Mouse (Mus musculus): Measurements from ENCODE around the gene Sv2a. TPM values are rescaled to one million over a fixed set of nuclear protein-coding genes. Genes with fewer than 3 reads are reported as not detected.

Gene Sv2a
- polyA plus RNA-seq, 2 experiments, result 3.6 to 13.8 TPM

- H3K27me3 ChIP-seq (ENCODE audit: control insufficient read depth, insufficient read depth, low read length), result no peaks in the 10 kb centered on the region
- H3K36me3 ChIP-seq (ENCODE audit: control insufficient read depth, insufficient read depth, low read length), result no peaks in the 10 kb centered on the region
- no peak overlapping the region for H3K4me2 ChIP-seq (replicated peaks; ENCODE audit: low read depth, low read length, severe bottlenecking)
- no peak for TF ChIP-seq POLR2A (IDR thresholded peaks at IDR 0.05; ENCODE audit: borderline replicate concordance, extremely low read depth, insufficient read depth, insufficient read length)
- no peaks in the 10 kb centered on the region for H3K4me1 ChIP-seq (ENCODE audit: control insufficient read depth, insufficient read depth, low read length)
- no peak overlapping the region for H3K27ac ChIP-seq (replicated peaks; ENCODE audit: low read depth, low read length)
- no peak overlapping the region for H3K9ac ChIP-seq (ENCODE audit: low read depth, low read length, severe bottlenecking)
- DNase-seq (ENCODE audit: low spot score) (no peak), ATAC-seq (ENCODE audit: low FRiP score, low read depth) (no peak)
- no peaks in the 10 kb centered on the region for H3K9me3 ChIP-seq (ENCODE audit: control insufficient read depth, low read length)
- WGBS, result 81% methylated on average over 2 of the region's 2 CpGs
- no peak overlapping the region for H3K4me3 ChIP-seq (replicated peaks; ENCODE audit: low read length)
These were observed 49.5 kb downstream of the Sv2a start for GRCm38 (mm10) chr3:96230404-96230803.

- H3K4me3 ChIP-seq (replicated peaks; ENCODE audit: low read length), result no peak overlapping the region
- no peaks in the 10 kb centered on the region for H3K27me3 ChIP-seq (ENCODE audit: control insufficient read depth, insufficient read depth, low read length)
- ATAC-seq (ENCODE audit: low FRiP score, low read depth) (no peak), DNase-seq (ENCODE audit: low spot score) (no peak)
- WGBS, result 78% methylated on average over 4 of the region's 4 CpGs
- H3K4me2 ChIP-seq (replicated peaks; ENCODE audit: low read depth, low read length, severe bottlenecking), result no peak overlapping the region
- no peak overlapping the region for H3K9ac ChIP-seq (ENCODE audit: low read depth, low read length, severe bottlenecking)
- no peaks in the 10 kb centered on the region for H3K36me3 ChIP-seq (ENCODE audit: control insufficient read depth, insufficient read depth, low read length)
- H3K27ac ChIP-seq (replicated peaks; ENCODE audit: low read depth, low read length), result no peak overlapping the region
- no peak for TF ChIP-seq POLR2A (IDR thresholded peaks at IDR 0.05; ENCODE audit: borderline replicate concordance, extremely low read depth, insufficient read depth, insufficient read length)
- H3K9me3 ChIP-seq (ENCODE audit: control insufficient read depth, low read length), result no peaks in the 10 kb centered on the region
- H3K4me1 ChIP-seq (ENCODE audit: control insufficient read depth, insufficient read depth, low read length), result no peaks in the 10 kb centered on the region
These were observed 50.2 kb downstream of the Sv2a start for GRCm38 (mm10) chr3:96230910-96231757.

GRCm38 (mm10) chr3:96231758-96232120, 50.8 kb downstream of the Sv2a start:
- no peaks in the 10 kb centered on the region for H3K9me3 ChIP-seq (ENCODE audit: control insufficient read depth, low read length)
- no peak overlapping the region for H3K4me3 ChIP-seq (replicated peaks; ENCODE audit: low read length)
- no peak overlapping the region for H3K4me2 ChIP-seq (replicated peaks; ENCODE audit: low read depth, low read length, severe bottlenecking)
- ATAC-seq (ENCODE audit: low FRiP score, low read depth) (no peak), DNase-seq (ENCODE audit: low spot score) (no peak)
- H3K27me3 ChIP-seq (ENCODE audit: control insufficient read depth, insufficient read depth, low read length), result no peaks in the 10 kb centered on the region
- H3K27ac ChIP-seq (replicated peaks; ENCODE audit: low read depth, low read length), result no peak overlapping the region
- no peaks in the 10 kb centered on the region for H3K36me3 ChIP-seq (ENCODE audit: control insufficient read depth, insufficient read depth, low read length)
- no peak overlapping the region for H3K9ac ChIP-seq (ENCODE audit: low read depth, low read length, severe bottlenecking)
- 60% methylated on average over 2 of the region's 2 CpGs for WGBS
- H3K4me1 ChIP-seq (ENCODE audit: control insufficient read depth, insufficient read depth, low read length), result no peaks in the 10 kb centered on the region
- no peak for TF ChIP-seq POLR2A (IDR thresholded peaks at IDR 0.05; ENCODE audit: borderline replicate concordance, extremely low read depth, insufficient read depth, insufficient read length)

GRCm38 (mm10) chr3:96234914-96235313, 54.0 kb downstream of the Sv2a start:
- no peaks in the 10 kb centered on the region for H3K27me3 ChIP-seq (ENCODE audit: control insufficient read depth, insufficient read depth, low read length)
- DNase-seq (ENCODE audit: low spot score) (no peak), ATAC-seq (ENCODE audit: low FRiP score, low read depth) (no peak)
- no peaks in the 10 kb centered on the region for H3K9me3 ChIP-seq (ENCODE audit: control insufficient read depth, low read length)
- H3K4me2 ChIP-seq (replicated peaks; ENCODE audit: low read depth, low read length, severe bottlenecking), result no peak overlapping the region
- H3K4me3 ChIP-seq (replicated peaks; ENCODE audit: low read length), result no peak overlapping the region
- no peaks in the 10 kb centered on the region for H3K36me3 ChIP-seq (ENCODE audit: control insufficient read depth, insufficient read depth, low read length)
- TF ChIP-seq POLR2A (IDR thresholded peaks at IDR 0.05; ENCODE audit: borderline replicate concordance, extremely low read depth, insufficient read depth, insufficient read length), result no peak
- peaks cover 2% of the 10 kb centered on the region; the same call in 1 of the 2 replicates for H3K4me1 ChIP-seq (ENCODE audit: control insufficient read depth, insufficient read depth, low read length)
- no peak overlapping the region for H3K27ac ChIP-seq (replicated peaks; ENCODE audit: low read depth, low read length)
- H3K9ac ChIP-seq (ENCODE audit: low read depth, low read length, severe bottlenecking), result no peak overlapping the region
- 84% methylated on average over 2 of the region's 2 CpGs for WGBS

GRCm38 (mm10) chr3:96235836-96236235, 54.9 kb downstream of the Sv2a start:
- no peak overlapping the region for H3K9ac ChIP-seq (ENCODE audit: low read depth, low read length, severe bottlenecking)
- H3K27me3 ChIP-seq (ENCODE audit: control insufficient read depth, insufficient read depth, low read length), result no peaks in the 10 kb centered on the region
- no peak overlapping the region for H3K4me2 ChIP-seq (replicated peaks; ENCODE audit: low read depth, low read length, severe bottlenecking)
- H3K36me3 ChIP-seq (ENCODE audit: control insufficient read depth, insufficient read depth, low read length), result no peaks in the 10 kb centered on the region
- WGBS, result 69% methylated on average over 3 of the region's 3 CpGs
- no peak for ATAC-seq (ENCODE audit: low FRiP score, low read depth)
- peaks cover 4% of the 10 kb centered on the region; the same call in 1 of the 2 replicates for H3K4me1 ChIP-seq (ENCODE audit: control insufficient read depth, insufficient read depth, low read length)
- no peak for TF ChIP-seq POLR2A (IDR thresholded peaks at IDR 0.05; ENCODE audit: borderline replicate concordance, extremely low read depth, insufficient read depth, insufficient read length)
- no peaks in the 10 kb centered on the region for H3K9me3 ChIP-seq (ENCODE audit: control insufficient read depth, low read length)
- no peak for DNase-seq (ENCODE audit: low spot score)
- no peak overlapping the region for H3K27ac ChIP-seq (replicated peaks; ENCODE audit: low read depth, low read length)
- no peak overlapping the region for H3K4me3 ChIP-seq (replicated peaks; ENCODE audit: low read length)

Data from limb, embryonic 14.5 days (tissue).